Mouse (Mus musculus): Measurements from ENCODE around the gene Slc9a3r1. TPM values are rescaled to one million over a fixed set of nuclear protein-coding genes. Genes with fewer than 3 reads are reported as not detected.

The Slc9a3r1 gene
- polyA plus RNA-seq, 1 experiment, result 16.1 TPM

DNA sequence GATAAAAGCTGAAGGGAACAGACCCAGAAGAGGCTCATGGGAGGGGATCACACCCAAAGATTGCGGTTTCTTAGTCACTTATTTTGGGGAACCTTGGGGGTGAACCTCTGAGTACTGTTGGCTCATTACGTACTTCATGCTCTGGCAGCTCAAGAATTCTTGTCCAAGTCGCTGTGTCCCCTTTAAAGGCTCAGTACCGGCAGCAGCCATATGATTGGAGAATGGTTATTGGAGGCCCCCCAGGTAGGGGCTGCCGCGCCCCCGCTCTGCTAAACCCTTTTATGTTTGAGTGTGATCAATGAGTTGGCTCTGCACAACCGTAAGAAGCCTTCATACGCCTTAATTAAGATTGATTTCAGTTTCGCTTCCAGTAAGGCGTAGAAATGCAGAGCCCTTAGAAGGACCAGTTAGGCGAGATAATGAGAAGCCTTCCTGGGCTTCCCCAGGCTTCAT is 35.8 kb downstream of the Slc9a3r1 start:
- H3ac ChIP-seq (ENCODE audit: control insufficient read depth, insufficient read length), result no peak overlapping the region
- H3K27me3 ChIP-seq (ENCODE audit: control insufficient read depth, insufficient read depth, insufficient read length), result no peaks in the 10 kb centered on the region
- no peak for TF ChIP-seq TCF12 (IDR thresholded peaks at IDR 0.05; ENCODE audit: insufficient read depth, poor library complexity, severe bottlenecking)
- no peak for TF ChIP-seq CEBPB (IDR thresholded peaks at IDR 0.05; ENCODE audit: insufficient read depth, poor library complexity, severe bottlenecking)
- TF ChIP-seq MAX (IDR thresholded peaks at IDR 0.05; ENCODE audit: low read depth), result no peak
- TF ChIP-seq POLR2AphosphoS2 (IDR thresholded peaks at IDR 0.05; ENCODE audit: insufficient read length, low read depth), result no peak
- TF ChIP-seq POLR2A (IDR thresholded peaks at IDR 0.05; ENCODE audit: insufficient read length, low read depth), result no peak
- H3K36me3 ChIP-seq (ENCODE audit: control insufficient read depth, insufficient read depth), result no peaks in the 10 kb centered on the region
- H3K79me2 ChIP-seq (ENCODE audit: control insufficient read depth, insufficient read depth), result no peaks in the 10 kb centered on the region
- no peak overlapping the region for H3K4me2 ChIP-seq (ENCODE audit: low read depth)
- no peak overlapping the region for H3K4me3 ChIP-seq

DNA sequence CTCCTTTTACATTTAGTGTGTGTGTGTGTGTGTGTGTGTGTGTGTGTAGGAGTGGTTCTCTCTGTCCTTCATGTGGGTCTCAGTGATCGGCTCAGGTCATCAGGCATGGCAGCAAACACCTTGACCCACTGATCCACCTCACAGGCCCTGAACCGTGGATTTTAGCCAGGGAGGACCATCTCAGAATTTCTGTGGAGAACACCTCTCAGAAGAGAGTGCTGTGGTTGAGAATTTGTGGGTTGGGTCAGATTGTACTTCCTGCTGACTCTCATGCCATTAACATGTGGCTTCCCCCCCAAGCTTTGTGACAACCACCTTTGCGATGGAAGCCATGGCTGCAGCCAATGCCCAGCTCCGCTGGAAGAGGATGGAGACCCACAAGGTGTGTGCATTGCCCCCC is 37.4 kb downstream of the Slc9a3r1 start:
- TF ChIP-seq SRF (IDR thresholded peaks at IDR 0.05; ENCODE audit: control insufficient read depth, insufficient read length, low read depth) (no peak), REST (IDR thresholded peaks at IDR 0.05; ENCODE audit: insufficient read depth, insufficient read length) (no peak), MYOD1 (IDR thresholded peaks at IDR 0.05; ENCODE audit: control insufficient read depth in 1 of 3, insufficient read length in 2 of 3, low read depth in 2 of 3) (no peak), TCF12 (IDR thresholded peaks at IDR 0.05; ENCODE audit: insufficient read depth, poor library complexity, severe bottlenecking) (no peak), POLR2AphosphoS2 (IDR thresholded peaks at IDR 0.05; ENCODE audit: insufficient read length, low read depth) (no peak), USF1 (IDR thresholded peaks at IDR 0.05; ENCODE audit: low read depth) (no peak), MYOG (IDR thresholded peaks at IDR 0.05; ENCODE audit: control insufficient read depth in 1 of 3, insufficient read depth in 1 of 3, insufficient read length in 2 of 3, low read depth in 2 of 3) (no peak), POLR2A (IDR thresholded peaks at IDR 0.05; ENCODE audit: insufficient read length, low read depth) (no peak), E2F4 (IDR thresholded peaks at IDR 0.05; ENCODE audit: insufficient read depth) (no peak), MAX (IDR thresholded peaks at IDR 0.05; ENCODE audit: low read depth) (no peak), CEBPB (IDR thresholded peaks at IDR 0.05; ENCODE audit: insufficient read depth, poor library complexity, severe bottlenecking) (no peak), TCF3 (IDR thresholded peaks at IDR 0.05; ENCODE audit: insufficient read length, low read depth) (no peak)
- Histone ChIP-seq H3ac (ENCODE audit: control insufficient read depth, insufficient read length) (no peak overlapping the region), H3K4me3 (no peak overlapping the region), H3K36me3 (ENCODE audit: control insufficient read depth, insufficient read depth) (no peaks in the 10 kb centered on the region), H3K4me2 (ENCODE audit: low read depth) (no peak overlapping the region), H3K79me2 (ENCODE audit: control insufficient read depth, insufficient read depth) (no peaks in the 10 kb centered on the region), H3K27me3 (ENCODE audit: control insufficient read depth, insufficient read depth, insufficient read length) (no peaks in the 10 kb centered on the region)

DNA sequence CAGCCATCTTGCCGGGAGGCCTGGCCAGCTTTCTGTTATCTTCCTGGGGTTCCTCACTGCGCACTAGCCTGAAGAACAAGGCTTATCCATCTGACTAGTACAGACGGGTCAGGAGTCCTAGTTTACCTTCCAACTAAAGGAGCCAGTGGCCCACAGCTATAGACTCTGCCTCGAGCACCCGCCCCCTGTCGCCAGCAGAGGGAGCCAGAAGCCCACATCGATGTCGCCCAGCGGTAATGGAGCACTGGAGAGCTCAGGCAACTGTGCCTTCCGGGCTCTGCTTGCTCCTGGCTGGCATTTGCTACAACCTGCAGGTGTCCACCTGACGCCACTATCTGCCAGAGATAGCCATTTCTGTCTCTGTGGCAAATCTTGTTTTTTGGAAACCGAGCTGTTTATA is 39.2 kb downstream of the Slc9a3r1 start:
- H3ac ChIP-seq (ENCODE audit: control insufficient read depth, insufficient read length), result no peak overlapping the region
- TF ChIP-seq TCF3 (IDR thresholded peaks at IDR 0.05; ENCODE audit: insufficient read length, low read depth), result no peak
- TF ChIP-seq MAX (IDR thresholded peaks at IDR 0.05; ENCODE audit: low read depth), result no peak
- TF ChIP-seq POLR2AphosphoS2 (IDR thresholded peaks at IDR 0.05; ENCODE audit: insufficient read length, low read depth), result no peak
- TF ChIP-seq MYOG (IDR thresholded peaks at IDR 0.05; ENCODE audit: control insufficient read depth in 1 of 3, insufficient read depth in 1 of 3, insufficient read length in 2 of 3, low read depth in 2 of 3), result no peak
- no peak for TF ChIP-seq CEBPB (IDR thresholded peaks at IDR 0.05; ENCODE audit: insufficient read depth, poor library complexity, severe bottlenecking)
- no peak for TF ChIP-seq POLR2A (IDR thresholded peaks at IDR 0.05; ENCODE audit: insufficient read length, low read depth)
- TF ChIP-seq E2F4 (IDR thresholded peaks at IDR 0.05; ENCODE audit: insufficient read depth), result no peak
- no peak for TF ChIP-seq MYOD1 (IDR thresholded peaks at IDR 0.05; ENCODE audit: control insufficient read depth in 1 of 3, insufficient read length in 2 of 3, low read depth in 2 of 3)
- no peak for TF ChIP-seq TCF12 (IDR thresholded peaks at IDR 0.05; ENCODE audit: insufficient read depth, poor library complexity, severe bottlenecking)
- no peak for TF ChIP-seq USF1 (IDR thresholded peaks at IDR 0.05; ENCODE audit: low read depth)
- no peak for TF ChIP-seq REST (IDR thresholded peaks at IDR 0.05; ENCODE audit: insufficient read depth, insufficient read length)
- TF ChIP-seq SRF (IDR thresholded peaks at IDR 0.05; ENCODE audit: control insufficient read depth, insufficient read length, low read depth), result no peak
- no peaks in the 10 kb centered on the region for H3K27me3 ChIP-seq (ENCODE audit: control insufficient read depth, insufficient read depth, insufficient read length)
- H3K4me2 ChIP-seq (ENCODE audit: low read depth), result no peak overlapping the region
- no peaks in the 10 kb centered on the region for H3K79me2 ChIP-seq (ENCODE audit: control insufficient read depth, insufficient read depth)
- no peaks in the 10 kb centered on the region for H3K36me3 ChIP-seq (ENCODE audit: control insufficient read depth, insufficient read depth)
- H3K4me3 ChIP-seq, result no peak overlapping the region

DNA sequence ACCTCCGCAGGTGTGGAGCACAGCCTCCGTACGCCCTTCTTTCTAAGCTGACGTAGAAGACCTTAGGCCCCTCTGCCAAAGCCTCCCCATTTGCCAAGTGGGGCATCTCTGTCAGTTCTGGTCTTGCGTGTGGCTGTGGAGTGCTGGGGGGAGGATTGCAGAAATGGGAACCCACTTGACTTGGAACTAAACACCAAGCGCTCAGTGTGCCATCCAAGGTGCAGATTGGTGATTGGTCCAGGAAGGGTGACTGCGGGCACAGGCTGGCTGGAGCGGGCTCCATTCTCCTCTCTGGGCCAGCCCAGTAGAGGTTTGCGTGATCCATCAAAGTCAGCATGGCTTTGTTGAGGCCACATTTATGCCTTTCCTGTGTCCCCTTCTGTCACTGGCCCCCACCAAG is 39.6 kb downstream of the Slc9a3r1 start:
- Histone ChIP-seq H3K36me3 (ENCODE audit: control insufficient read depth, insufficient read depth) (no peaks in the 10 kb centered on the region), H3K4me3 (no peak overlapping the region), H3K4me2 (ENCODE audit: low read depth) (no peak overlapping the region), H3K27me3 (ENCODE audit: control insufficient read depth, insufficient read depth, insufficient read length) (no peaks in the 10 kb centered on the region), H3K79me2 (ENCODE audit: control insufficient read depth, insufficient read depth) (no peaks in the 10 kb centered on the region), H3ac (ENCODE audit: control insufficient read depth, insufficient read length) (no peak overlapping the region)
- TF ChIP-seq TCF3 (IDR thresholded peaks at IDR 0.05; ENCODE audit: insufficient read length, low read depth) (no peak), E2F4 (IDR thresholded peaks at IDR 0.05; ENCODE audit: insufficient read depth) (no peak), TCF12 (IDR thresholded peaks at IDR 0.05; ENCODE audit: insufficient read depth, poor library complexity, severe bottlenecking) (no peak), REST (IDR thresholded peaks at IDR 0.05; ENCODE audit: insufficient read depth, insufficient read length) (no peak), POLR2A (IDR thresholded peaks at IDR 0.05; ENCODE audit: insufficient read length, low read depth) (no peak), MYOD1 (IDR thresholded peaks at IDR 0.05; ENCODE audit: control insufficient read depth in 1 of 3, insufficient read length in 2 of 3, low read depth in 2 of 3) (no peak), CEBPB (IDR thresholded peaks at IDR 0.05; ENCODE audit: insufficient read depth, poor library complexity, severe bottlenecking) (no peak), USF1 (IDR thresholded peaks at IDR 0.05; ENCODE audit: low read depth) (no peak), MYOG (IDR thresholded peaks at IDR 0.05; ENCODE audit: control insufficient read depth in 1 of 3, insufficient read depth in 1 of 3, insufficient read length in 2 of 3, low read depth in 2 of 3) (no peak), SRF (IDR thresholded peaks at IDR 0.05; ENCODE audit: control insufficient read depth, insufficient read length, low read depth) (no peak), MAX (IDR thresholded peaks at IDR 0.05; ENCODE audit: low read depth) (no peak), POLR2AphosphoS2 (IDR thresholded peaks at IDR 0.05; ENCODE audit: insufficient read length, low read depth) (no peak)

DNA sequence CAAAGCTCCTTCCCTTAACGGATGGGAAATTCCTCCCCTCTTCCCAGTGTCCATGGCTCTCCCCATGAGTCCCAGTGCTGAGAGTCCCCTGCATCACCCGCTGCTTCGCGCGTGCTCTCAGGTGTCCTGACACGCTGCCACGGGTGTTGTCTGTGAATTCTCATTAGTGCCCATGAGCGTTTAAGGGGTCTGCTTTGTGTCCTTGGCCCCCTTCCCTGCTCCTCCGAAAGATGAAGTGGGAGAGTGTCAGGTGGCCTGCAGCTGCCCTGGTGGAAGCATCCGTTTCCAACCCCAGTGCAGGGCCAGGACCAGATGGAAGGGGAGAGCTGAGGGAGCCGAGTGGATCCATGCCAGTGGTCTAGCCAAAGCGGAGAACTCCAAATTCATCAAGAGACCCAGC is 45.0 kb downstream of the Slc9a3r1 start:
- TF ChIP-seq SRF (IDR thresholded peaks at IDR 0.05; ENCODE audit: control insufficient read depth, insufficient read length, low read depth) (no peak), MYOD1 (IDR thresholded peaks at IDR 0.05; ENCODE audit: control insufficient read depth in 1 of 3, insufficient read length in 2 of 3, low read depth in 2 of 3) (no peak), TCF3 (IDR thresholded peaks at IDR 0.05; ENCODE audit: insufficient read length, low read depth) (no peak), CEBPB (IDR thresholded peaks at IDR 0.05; ENCODE audit: insufficient read depth, poor library complexity, severe bottlenecking) (no peak)
- Histone ChIP-seq H3K36me3 (ENCODE audit: control insufficient read depth, insufficient read depth) (no peaks in the 10 kb centered on the region), H3K27me3 (ENCODE audit: control insufficient read depth, insufficient read depth, insufficient read length) (no peaks in the 10 kb centered on the region)

More for the DNA sequence above, 45.0 kb downstream of the Slc9a3r1 start:
- H3ac ChIP-seq (ENCODE audit: control insufficient read depth, insufficient read length), result no peak overlapping the region
- no peak overlapping the region for H3K4me3 ChIP-seq
- H3K4me2 ChIP-seq (ENCODE audit: low read depth), result no peak overlapping the region
- H3K79me2 ChIP-seq (ENCODE audit: control insufficient read depth, insufficient read depth), result no peaks in the 10 kb centered on the region
